Mouse (Mus musculus) heart, embryonic 14.5 days (tissue): ENCODE data around the gene Esam. TPM values are rescaled to one million over a fixed set of nuclear protein-coding genes. Genes with fewer than 3 reads are reported as not detected.

ENCODE experiments used
- ATAC-seq: fragments of 200-750 bp; cut with Nextera tagmentation; 2 replicates; pipeline ENCODE4 v1.8.0; 2017; ENCODE audit warnings: low read depth, moderate TSS enrichment; ENCODE audit not compliant: insufficient number of reproducible peaks, insufficient read depth, low FRiP score
- H3K27ac ChIP-seq, 2 experiments: fragments of 200-500 bp in 1 of 2; fragments of 300-500 bp in 1 of 2; sonication (generic) in 1 of 2; replicated peaks in 1 of 2; 2 replicates each; pipeline ENCODE4 v1.5.1; 2012 to 2014; ENCODE audit warnings: low read depth in 2 of 2, low read length in 2 of 2, control low read depth in 1 of 2, mild to moderate bottlenecking in 1 of 2, mixed read lengths in 1 of 2; ENCODE audit not compliant: control insufficient read depth in 1 of 2, insufficient read depth in 1 of 2
- H3K27me3 ChIP-seq: fragments of 300-500 bp; sonication (generic); 2 replicates; pipeline ENCODE4 v1.6.1; 2014; ENCODE audit warnings: mild to moderate bottlenecking, low read length, control low read depth; ENCODE audit not compliant: control insufficient read depth, insufficient read depth
- H3K36me3 ChIP-seq: fragments of 300-500 bp; sonication (generic); 2 replicates; pipeline ENCODE4 v1.6.1; 2014; ENCODE audit warnings: mild to moderate bottlenecking, control low read depth, low read length, mixed read lengths; ENCODE audit not compliant: control insufficient read depth, insufficient read depth
- H3K4me1 ChIP-seq, 2 experiments: fragments of 200-500 bp in 1 of 2; fragments of 300-500 bp in 1 of 2; sonication (generic) in 1 of 2; 2 replicates each; pipeline ENCODE4 v1.6.1; 2012 to 2014; ENCODE audit warnings: low read length in 2 of 2, control low read depth in 1 of 2, mixed read lengths in 1 of 2; ENCODE audit not compliant: control insufficient read depth in 2 of 2, insufficient read depth in 2 of 2
- H3K4me2 ChIP-seq: fragments of 300-500 bp; sonication (generic); 2 replicates; pipeline ENCODE4 v1.6.1; 2014; ENCODE audit warnings: mild to moderate bottlenecking, low read length
- H3K4me3 ChIP-seq, 2 experiments: fragments of 200-500 bp in 1 of 2; fragments of 300-500 bp in 1 of 2; sonication (generic) in 1 of 2; 2 replicates each; pipeline ENCODE4 v1.5.1; 2012 to 2014; ENCODE audit warnings: low read length in 2 of 2, mild to moderate bottlenecking in 2 of 2, control low read depth in 1 of 2, low read depth in 1 of 2, moderate library complexity in 1 of 2; ENCODE audit not compliant: control insufficient read depth in 1 of 2, insufficient read depth in 1 of 2
- H3K9ac ChIP-seq: fragments of 300-500 bp; sonication (generic); 2 replicates; pipeline ENCODE4 v1.6.1; 2014; ENCODE audit warnings: mild to moderate bottlenecking, low read length
- H3K9me3 ChIP-seq: fragments of 300-500 bp; sonication (generic); 2 replicates; pipeline ENCODE4 v1.6.1; 2016; ENCODE audit warnings: low read length, control low read depth; ENCODE audit not compliant: control insufficient read depth
- WGBS: fragments of 180-500 bp; shearing (Covaris S2); extraction: QIAGEN DNeasy Blood & Tissue Kit; methylation state at CpG from one replicate; pipeline ENCODE4 v1.1.7; 2014; 5-methylcytosine and 5-hydroxymethylcytosine counted together
- polyA plus RNA-seq: library from polyadenylated mRNA; unstranded; fragments of >200 nt; fragmentation: Nextera tagmentation; extraction: Ambion mirVana; gene quantifications from 2 replicates; pipeline ENCODE4 v1.2.1, GENCODE M21; 2014

Esam gene
- polyA plus RNA-seq, 1 experiment from 2014 or later = 78.2 TPM

DNA sequence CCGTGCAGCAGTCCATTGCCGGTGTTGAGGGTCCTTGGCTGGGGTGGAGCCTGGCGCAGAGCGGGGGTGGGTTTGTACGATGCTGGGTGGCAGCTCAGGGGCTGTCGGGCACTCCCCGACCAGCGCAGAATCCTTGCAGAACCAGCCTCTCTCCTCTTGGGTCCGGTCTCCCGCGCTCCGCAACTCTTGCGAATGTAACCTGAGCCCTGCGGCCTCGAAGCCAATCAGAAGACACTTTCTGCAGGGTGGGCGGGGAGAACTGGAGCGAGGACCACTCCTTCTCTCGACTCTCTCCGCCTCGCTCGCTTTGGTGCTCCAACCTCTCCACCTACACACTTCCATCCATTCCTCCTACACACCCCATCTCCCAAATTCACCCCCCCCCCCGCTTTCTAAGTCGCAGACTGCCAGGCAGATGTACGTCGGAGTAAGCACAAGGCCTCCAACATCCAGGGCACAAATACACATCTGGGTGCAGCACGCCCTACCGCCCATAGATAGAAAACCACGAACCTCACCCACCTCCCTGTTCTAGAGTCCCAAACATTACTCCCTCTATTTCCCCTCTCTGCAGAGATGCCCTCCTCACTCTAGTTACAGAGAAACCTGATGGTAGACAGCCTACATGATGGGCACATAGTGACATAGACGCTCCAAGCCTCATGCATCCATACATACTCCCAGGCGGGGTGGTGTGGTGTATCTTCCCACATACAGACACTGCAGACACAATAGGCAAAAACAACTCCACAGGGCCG is 24.8 kb downstream of the Esam start, which contains the start of gene Nrgn:
Gene Nrgn (minus strand): TSS at position 369 of the 758 bp plus-strand sequence.
- Histone ChIP-seq H3K9ac (peak within 1 kb of the TSS; percentile 56), H3K27ac (no peak within 1 kb of the TSS), H3K36me3 (no peaks in the 10 kb centered on the region), H3K4me2 (peak within 1 kb of the TSS; percentile 88), H3K9me3 (no peaks in the 10 kb centered on the region), H3K27me3 (peaks cover 54% of the 10 kb centered on the region), H3K4me3 (peak within 1 kb of the TSS; percentile 43 to 52), H3K4me1 (peaks cover 10 to 18% of the 10 kb centered on the region in 2 experiments; a peak in 3 of 4 replicates)
- WGBS = 4% methylated on average over 30 of the region's 31 CpGs
- ATAC-seq = peak; percentile 83

DNA sequence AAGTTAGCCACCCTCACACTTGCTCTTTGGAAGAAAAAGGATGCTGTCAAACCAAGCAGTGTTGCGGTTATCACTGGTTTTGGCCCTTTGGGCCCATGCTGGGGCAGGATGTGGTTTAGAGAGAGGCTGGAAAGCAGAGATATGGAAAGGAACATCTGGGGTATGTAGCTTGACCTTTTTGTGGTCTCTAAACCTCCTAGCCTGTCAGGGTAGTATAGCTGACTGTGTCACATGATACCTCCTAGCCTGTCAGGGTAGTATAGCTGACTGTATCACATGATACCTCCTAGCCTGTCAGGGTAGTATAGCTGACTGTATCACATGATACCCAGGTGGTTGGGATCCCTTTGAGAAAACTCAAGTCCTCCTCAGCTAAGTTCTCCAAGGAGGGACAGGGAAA is 26.4 kb downstream of the Esam start:
- WGBS = 76% methylated on average over 1 of the region's 1 CpGs
- ATAC-seq = no peak
- peaks cover 47% of the 10 kb centered on the region for H3K27me3 ChIP-seq

DNA sequence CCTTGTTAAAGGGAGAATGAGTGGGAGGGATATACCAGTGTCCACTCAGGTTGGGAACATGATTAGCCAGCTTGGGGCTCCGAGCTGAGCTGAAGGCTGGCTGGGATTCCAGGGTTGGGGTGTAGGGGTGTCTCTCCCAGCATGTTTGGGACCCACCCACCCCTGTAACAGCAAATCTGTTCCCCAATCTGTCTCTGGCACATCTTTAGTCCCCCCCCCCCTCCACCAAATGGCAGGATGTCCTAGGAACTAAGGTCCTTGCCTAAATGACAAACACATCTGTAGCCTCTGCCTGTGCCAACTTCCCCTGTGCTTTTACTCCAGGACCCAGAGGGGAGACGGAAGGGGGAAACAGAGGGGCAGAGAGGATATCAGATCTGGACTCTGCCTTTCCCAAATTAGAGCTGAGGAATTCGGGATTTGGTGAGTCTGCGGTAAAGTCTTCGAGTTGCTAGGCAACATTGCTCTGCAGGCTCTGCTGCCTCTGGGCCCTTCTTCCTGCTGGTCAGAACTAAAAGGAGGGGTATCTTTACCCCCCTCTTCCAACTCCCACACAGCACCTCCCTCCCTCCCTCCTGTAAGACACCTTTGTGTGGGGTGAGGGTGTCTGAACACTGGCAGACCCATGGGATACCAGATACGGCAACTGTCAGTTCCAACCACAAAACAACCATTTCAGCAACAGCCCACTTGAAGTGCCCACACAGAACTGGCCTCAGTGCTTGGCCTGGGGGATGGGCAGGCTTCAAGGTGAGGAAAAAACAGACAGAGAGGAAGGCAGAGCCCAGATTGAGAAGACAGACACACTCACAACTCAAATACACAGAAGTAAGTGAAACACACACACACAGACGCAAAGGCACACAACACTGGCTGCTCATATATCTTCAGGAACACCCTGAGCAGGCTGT is 27.2 kb downstream of the Esam start, which contains the start of gene Siae:
Gene Siae (plus strand): TSS at position 861 of the 911 bp plus-strand sequence.
- ATAC-seq = no peak
- H3K36me3 ChIP-seq = no peaks in the 10 kb centered on the region
- no peaks in the 10 kb centered on the region for H3K9me3 ChIP-seq
- H3K27me3 ChIP-seq = peaks cover 44% of the 10 kb centered on the region
- H3K27ac ChIP-seq = no peak within 1 kb of the TSS
- 25% methylated on average over 7 of the region's 7 CpGs for WGBS
- H3K9ac ChIP-seq = no peak within 1 kb of the TSS
- no peak within 1 kb of the TSS for H3K4me3 ChIP-seq
- no peak within 1 kb of the TSS for H3K4me2 ChIP-seq
- peaks cover 10 to 18% of the 10 kb centered on the region in 2 experiments; a peak in 3 of 4 replicates for H3K4me1 ChIP-seq

More for the DNA sequence above, 26.4 kb downstream of the Esam start:
- Histone ChIP-seq H3K4me3 (no peak overlapping the region), H3K36me3 (no peaks in the 10 kb centered on the region), H3K27ac (no peak overlapping the region), H3K4me2 (no peak overlapping the region), H3K9ac (no peak overlapping the region), H3K9me3 (no peaks in the 10 kb centered on the region), H3K4me1 (peaks cover 10 to 18% of the 10 kb centered on the region in 2 experiments; a peak in 3 of 4 replicates)

DNA sequence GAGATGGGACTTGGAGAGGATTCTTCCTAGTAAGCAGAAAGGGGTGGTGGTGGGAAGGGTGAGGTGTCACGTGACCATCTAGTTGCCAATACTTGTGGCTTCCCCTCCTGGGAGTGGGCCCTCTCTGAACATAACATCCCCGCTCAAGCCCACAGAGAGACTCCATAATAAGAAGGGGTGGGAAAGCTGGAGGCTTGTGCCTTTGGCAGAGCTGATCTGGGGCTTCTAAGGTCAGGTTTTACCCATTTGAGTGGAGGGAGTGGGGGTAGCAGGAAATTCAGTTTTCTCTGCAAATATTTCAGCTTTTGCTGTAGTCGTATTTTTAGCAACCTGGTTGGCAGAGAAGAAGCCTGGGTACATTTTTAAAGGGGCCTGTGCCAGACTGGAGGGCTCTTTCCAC is 28.5 kb downstream of the Esam start:
- WGBS = 78% methylated on average over 3 of the region's 3 CpGs

DNA sequence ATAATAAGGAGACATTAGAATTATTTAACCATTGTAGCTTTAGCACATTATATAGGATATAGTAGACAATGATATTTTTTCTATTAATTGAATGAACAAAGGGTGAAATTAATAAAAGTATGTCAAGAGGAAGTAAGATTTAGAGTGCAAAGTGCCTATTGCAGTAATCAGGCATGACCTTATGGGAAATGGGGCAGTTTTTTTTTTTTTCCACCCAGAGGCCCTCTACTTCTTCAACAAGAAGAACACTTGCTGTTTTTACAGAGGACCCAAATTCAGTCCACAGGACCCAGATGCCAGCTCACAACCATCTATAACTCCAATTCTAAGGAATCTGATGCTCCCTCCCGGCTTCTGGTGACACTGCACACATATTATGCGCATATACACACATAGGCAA is 32.7 kb downstream of the Esam start:
- H3K27ac ChIP-seq = no peak overlapping the region
- no peaks in the 10 kb centered on the region for H3K4me1 ChIP-seq
- H3K9ac ChIP-seq = no peak overlapping the region
- H3K9me3 ChIP-seq = no peaks in the 10 kb centered on the region
- WGBS = 86% methylated on average over 2 of the region's 2 CpGs
- H3K4me2 ChIP-seq = no peak overlapping the region
- H3K36me3 ChIP-seq = no peaks in the 10 kb centered on the region
- no peak for ATAC-seq
- H3K27me3 ChIP-seq = no peaks in the 10 kb centered on the region
- H3K4me3 ChIP-seq = no peak overlapping the region

More for the DNA sequence above, 28.5 kb downstream of the Esam start:
- H3K27me3 ChIP-seq = peaks cover 31% of the 10 kb centered on the region
- H3K4me1 ChIP-seq = peaks cover 10 to 18% of the 10 kb centered on the region in 2 experiments; a peak in 3 of 4 replicates
- no peak overlapping the region for H3K9ac ChIP-seq
- no peaks in the 10 kb centered on the region for H3K9me3 ChIP-seq
- no peaks in the 10 kb centered on the region for H3K36me3 ChIP-seq
- ATAC-seq = no peak
- no peak overlapping the region for H3K4me3 ChIP-seq
- no peak overlapping the region for H3K4me2 ChIP-seq
- no peak overlapping the region for H3K27ac ChIP-seq

DNA sequence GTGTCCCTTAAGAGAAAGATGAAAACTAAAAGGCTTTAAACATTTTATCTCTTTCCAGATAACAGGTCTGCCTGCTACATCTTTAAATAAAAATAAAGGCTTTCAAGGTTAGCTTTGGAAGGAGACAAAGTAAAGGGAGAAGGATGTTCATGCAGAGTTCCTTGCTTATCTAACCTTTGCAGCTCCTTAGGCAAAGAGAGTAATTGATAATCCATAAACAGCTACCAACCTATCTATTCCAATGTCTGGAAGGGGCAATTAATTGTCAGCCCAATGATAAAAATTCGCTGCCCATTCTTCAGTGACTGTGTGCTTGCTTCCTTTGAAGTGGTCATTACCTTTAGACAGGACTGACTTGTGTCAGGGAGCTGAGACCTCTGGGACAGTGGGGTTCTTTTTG is 35.9 kb downstream of the Esam start:
- Histone ChIP-seq H3K4me1 (peaks cover 11 to 13% of the 10 kb centered on the region in 2 experiments), H3K9ac (no peak overlapping the region), H3K4me3 (no peak overlapping the region), H3K27ac (no peak overlapping the region), H3K9me3 (no peaks in the 10 kb centered on the region), H3K36me3 (no peaks in the 10 kb centered on the region), H3K27me3 (no peaks in the 10 kb centered on the region), H3K4me2 (no peak overlapping the region)
- WGBS = 37% methylated on average over 1 of the region's 1 CpGs
- ATAC-seq = no peak

DNA sequence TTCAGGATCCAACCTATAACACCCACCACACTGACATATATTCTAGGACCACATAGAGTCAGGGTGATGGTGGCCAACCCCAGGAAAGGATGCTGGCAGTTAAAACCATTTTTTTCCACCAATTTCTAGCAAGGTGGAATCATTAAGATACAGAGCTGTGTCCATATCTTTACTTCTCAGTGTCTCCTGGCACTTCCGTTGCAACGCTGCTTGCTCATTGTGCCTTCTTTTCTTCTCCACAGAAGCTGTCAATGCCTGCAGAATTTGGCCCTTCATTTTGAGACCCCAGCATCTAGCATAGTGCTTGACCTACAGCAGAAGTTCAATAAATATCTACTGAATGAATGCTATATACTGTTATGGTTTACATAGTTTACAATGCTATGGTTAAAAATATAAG is 39.1 kb downstream of the Esam start:
- 83% methylated on average over 2 of the region's 2 CpGs for WGBS
- Histone ChIP-seq H3K36me3 (no peaks in the 10 kb centered on the region), H3K4me2 (no peak overlapping the region), H3K4me1 (peaks cover 11 to 17% of the 10 kb centered on the region in 2 experiments), H3K9me3 (no peaks in the 10 kb centered on the region), H3K9ac (no peak overlapping the region), H3K27me3 (no peaks in the 10 kb centered on the region), H3K27ac (no peak overlapping the region), H3K4me3 (no peak overlapping the region)
- no peak for ATAC-seq
